Mouse (Mus musculus) embryonic facial prominence, embryonic 10.5 days (tissue): ENCODE data around the gene Cirbp. TPM values are rescaled to one million over a fixed set of nuclear protein-coding genes. Genes with fewer than 3 reads are reported as not detected.

Source experiments
- DNase-seq: peaks from one replicate; pipeline ENCODE4 v3.0.0-alpha.2; 2017; ENCODE audit warnings: low spot score
- H3K27ac ChIP-seq: fragments of 300-500 bp; sonication (generic); replicated peaks from 2 replicates; pipeline ENCODE4 v1.5.1; 2016; ENCODE audit warnings: mild to moderate bottlenecking
- H3K27me3 ChIP-seq: fragments of 300-500 bp; sonication (generic); replicated peaks from 2 replicates; pipeline ENCODE4 v1.6.1; 2016; ENCODE audit warnings: low read depth, mild to moderate bottlenecking; ENCODE audit not compliant: poor library complexity, severe bottlenecking
- H3K36me3 ChIP-seq: fragments of 300-500 bp; sonication (generic); replicated peaks from 2 replicates; pipeline ENCODE4 v1.6.1; 2016; ENCODE audit warnings: mild to moderate bottlenecking, moderate library complexity
- H3K4me1 ChIP-seq: fragments of 300-500 bp; sonication (generic); 2 replicates; pipeline ENCODE4 v1.6.1; 2016
- H3K4me3 ChIP-seq: fragments of 300-500 bp; sonication (generic); 2 replicates; pipeline ENCODE4 v1.5.1; 2016; ENCODE audit warnings: mild to moderate bottlenecking, moderate library complexity
- H3K9me3 ChIP-seq: fragments of 300-500 bp; sonication (generic); 2 replicates; pipeline ENCODE4 v1.6.1; 2016; ENCODE audit warnings: mild to moderate bottlenecking
- WGBS: fragments of 180-500 bp; shearing (Covaris S2); methylation state at CpG from one replicate; pipeline ENCODE4 v1.1.7; 2016; 5-methylcytosine and 5-hydroxymethylcytosine counted together
- polyA plus RNA-seq: library from polyadenylated mRNA; unstranded; fragments of >200 nt; fragmentation: Nextera tagmentation; extraction: Ambion mirVana; gene quantifications from 2 replicates; pipeline ENCODE4 v1.2.1, GENCODE M21; 2016

Gene Cirbp
- polyA plus RNA-seq, 1 experiment from 2014 or later: 110 TPM

GRCm38 (mm10) chr10:80172527-80173292 lies 6.9 kb downstream of the Cirbp start, which contains the start of gene 1600002K03Rik:
Gene 1600002K03Rik, plus strand, starts transcription at chr10:80172944.
- WGBS: 10% methylated on average over 35 of the region's 35 CpGs
- Histone ChIP-seq H3K9me3 (no peaks in the 10 kb centered on the region), H3K27me3 (no peaks in the 10 kb centered on the region), H3K27ac (peak within 1 kb of the TSS; percentile 87), H3K4me1 (peaks cover 72% of the 10 kb centered on the region), H3K36me3 (peaks cover 39% of the 10 kb centered on the region), H3K4me3 (peak within 1 kb of the TSS; percentile 67)
- DNase-seq: peak; percentile 91

GRCm38 (mm10) chr10:80173358-80173757 lies 7.6 kb downstream of the Cirbp start:
- H3K9me3 ChIP-seq: no peaks in the 10 kb centered on the region
- WGBS: 12% methylated on average over 11 of the region's 11 CpGs
- H3K4me3 ChIP-seq: peak overlapping the region; percentile 67
- H3K4me1 ChIP-seq: peaks cover 74% of the 10 kb centered on the region
- no peaks in the 10 kb centered on the region for H3K27me3 ChIP-seq
- DNase-seq: no peak
- peak overlapping the region; percentile 87 for H3K27ac ChIP-seq
- peaks cover 39% of the 10 kb centered on the region for H3K36me3 ChIP-seq

GRCm38 (mm10) chr10:80173955-80174640 lies 8.3 kb downstream of the Cirbp start:
- no peaks in the 10 kb centered on the region for H3K27me3 ChIP-seq
- no peak overlapping the region for H3K27ac ChIP-seq
- H3K4me3 ChIP-seq: no peak overlapping the region
- DNase-seq: no peak
- peaks cover 35% of the 10 kb centered on the region for H3K36me3 ChIP-seq
- peaks cover 68% of the 10 kb centered on the region for H3K4me1 ChIP-seq
- H3K9me3 ChIP-seq: no peaks in the 10 kb centered on the region
- 86% methylated on average over 10 of the region's 10 CpGs for WGBS

GRCm38 (mm10) chr10:80174705-80175104 lies 8.9 kb downstream of the Cirbp start:
- Histone ChIP-seq H3K4me1 (peaks cover 66% of the 10 kb centered on the region), H3K4me3 (no peak overlapping the region)

GRCm38 (mm10) chr10:80175536-80176269 lies 9.9 kb downstream of the Cirbp start:
- 0 out of 2 replicates have a peak overlapping the region, but pooled peaks have one; percentile 5 for H3K27ac ChIP-seq
- DNase-seq: peak; percentile 78
- no peaks in the 10 kb centered on the region for H3K27me3 ChIP-seq
- 20% methylated on average over 4 of the region's 4 CpGs for WGBS
- H3K36me3 ChIP-seq: peaks cover 19% of the 10 kb centered on the region
- H3K4me1 ChIP-seq: peaks cover 66% of the 10 kb centered on the region
- H3K9me3 ChIP-seq: no peaks in the 10 kb centered on the region
- peak overlapping the region; percentile 11; the same call in 1 of the 2 replicates for H3K4me3 ChIP-seq

More at GRCm38 (mm10) chr10:80174705-80175104, 8.9 kb downstream of the Cirbp start:
- 57% methylated on average over 2 of the region's 2 CpGs for WGBS
- H3K27ac ChIP-seq: no peak overlapping the region
- no peaks in the 10 kb centered on the region for H3K9me3 ChIP-seq
- peak; percentile 70 for DNase-seq
- peaks cover 29% of the 10 kb centered on the region for H3K36me3 ChIP-seq
- no peaks in the 10 kb centered on the region for H3K27me3 ChIP-seq

GRCm38 (mm10) chr10:80176270-80176834 lies 10.6 kb downstream of the Cirbp start:
- Histone ChIP-seq H3K36me3 (peaks cover 13% of the 10 kb centered on the region), H3K27ac (0 out of 2 replicates have a peak overlapping the region, but pooled peaks have one; percentile 10), H3K9me3 (no peaks in the 10 kb centered on the region), H3K27me3 (no peaks in the 10 kb centered on the region), H3K4me3 (peak overlapping the region; percentile 11; the same call in 1 of the 2 replicates), H3K4me1 (peaks cover 71% of the 10 kb centered on the region)
- WGBS: 78% methylated on average over 5 of the region's 5 CpGs
- DNase-seq: no peak

GRCm38 (mm10) chr10:80177441-80178279 lies 11.9 kb downstream of the Cirbp start:
- Histone ChIP-seq H3K27me3 (no peaks in the 10 kb centered on the region), H3K36me3 (peaks cover 12% of the 10 kb centered on the region), H3K4me1 (peaks cover 70% of the 10 kb centered on the region), H3K4me3 (peak overlapping the region; percentile 11; the same call in 1 of the 2 replicates), H3K27ac (peak overlapping the region; percentile 62; the same call in 1 of the 2 replicates), H3K9me3 (no peaks in the 10 kb centered on the region)
- no peak for DNase-seq
- 66% methylated on average over 7 of the region's 7 CpGs for WGBS

- peak; percentile 83 for DNase-seq
- peaks cover 10% of the 10 kb centered on the region; the same call in 1 of the 2 replicates for H3K27me3 ChIP-seq
- peaks cover 62% of the 10 kb centered on the region for H3K4me1 ChIP-seq
- H3K27ac ChIP-seq: peak within 1 kb of the TSS; percentile 94
- WGBS: 6% methylated on average over 106 of the region's 106 CpGs
- H3K4me3 ChIP-seq: peak within 1 kb of the TSS; percentile 83
- no peaks in the 10 kb centered on the region for H3K9me3 ChIP-seq
- H3K36me3 ChIP-seq: peaks cover 29% of the 10 kb centered on the region
These were observed 13.6 kb downstream of the Cirbp start, which contains the start of gene Efna2 for GRCm38 (mm10) chr10:80179068-80180051. Gene Efna2, plus strand, starts transcription at chr10:80179482.

- H3K4me1 ChIP-seq: peaks cover 58% of the 10 kb centered on the region
- peak overlapping the region; percentile 83 for H3K4me3 ChIP-seq
- H3K27ac ChIP-seq: peak overlapping the region; percentile 94
These were observed 14.5 kb downstream of the Cirbp start for GRCm38 (mm10) chr10:80180288-80180687.

GRCm38 (mm10) chr10:80180823-80181222 lies 15.0 kb downstream of the Cirbp start:
- H3K4me1 ChIP-seq: peaks cover 58% of the 10 kb centered on the region
- peak overlapping the region; percentile 94 for H3K27ac ChIP-seq
- no peaks in the 10 kb centered on the region for H3K9me3 ChIP-seq
- WGBS: 30% methylated on average over 5 of the region's 5 CpGs
- H3K27me3 ChIP-seq: peaks cover 23% of the 10 kb centered on the region
- DNase-seq: peak; percentile 66
- peak overlapping the region; percentile 83 for H3K4me3 ChIP-seq
- H3K36me3 ChIP-seq: peaks cover 38% of the 10 kb centered on the region

More at GRCm38 (mm10) chr10:80180288-80180687, 14.5 kb downstream of the Cirbp start:
- Histone ChIP-seq H3K27me3 (peaks cover 18% of the 10 kb centered on the region), H3K9me3 (no peaks in the 10 kb centered on the region), H3K36me3 (peaks cover 33% of the 10 kb centered on the region)
- WGBS: 49% methylated on average over 6 of the region's 6 CpGs
- no peak for DNase-seq
